Mouse (Mus musculus) ovary, adult 2 months (tissue): Measurements from ENCODE around the gene Lrrc10. TPM values are rescaled to one million over a fixed set of nuclear protein-coding genes. Genes with fewer than 3 reads are reported as not detected.

Experiments
- polyA plus RNA-seq: library from polyadenylated mRNA; depleted of rRNA; stranded (reverse); fragments of >200 nt; gene quantifications from 2 replicates; pipeline ENCODE4 v1.2.3, GENCODE M21; 2012; rRNA removed

The Lrrc10 gene
- not detected in 2 replicates for polyA plus RNA-seq

DNA sequence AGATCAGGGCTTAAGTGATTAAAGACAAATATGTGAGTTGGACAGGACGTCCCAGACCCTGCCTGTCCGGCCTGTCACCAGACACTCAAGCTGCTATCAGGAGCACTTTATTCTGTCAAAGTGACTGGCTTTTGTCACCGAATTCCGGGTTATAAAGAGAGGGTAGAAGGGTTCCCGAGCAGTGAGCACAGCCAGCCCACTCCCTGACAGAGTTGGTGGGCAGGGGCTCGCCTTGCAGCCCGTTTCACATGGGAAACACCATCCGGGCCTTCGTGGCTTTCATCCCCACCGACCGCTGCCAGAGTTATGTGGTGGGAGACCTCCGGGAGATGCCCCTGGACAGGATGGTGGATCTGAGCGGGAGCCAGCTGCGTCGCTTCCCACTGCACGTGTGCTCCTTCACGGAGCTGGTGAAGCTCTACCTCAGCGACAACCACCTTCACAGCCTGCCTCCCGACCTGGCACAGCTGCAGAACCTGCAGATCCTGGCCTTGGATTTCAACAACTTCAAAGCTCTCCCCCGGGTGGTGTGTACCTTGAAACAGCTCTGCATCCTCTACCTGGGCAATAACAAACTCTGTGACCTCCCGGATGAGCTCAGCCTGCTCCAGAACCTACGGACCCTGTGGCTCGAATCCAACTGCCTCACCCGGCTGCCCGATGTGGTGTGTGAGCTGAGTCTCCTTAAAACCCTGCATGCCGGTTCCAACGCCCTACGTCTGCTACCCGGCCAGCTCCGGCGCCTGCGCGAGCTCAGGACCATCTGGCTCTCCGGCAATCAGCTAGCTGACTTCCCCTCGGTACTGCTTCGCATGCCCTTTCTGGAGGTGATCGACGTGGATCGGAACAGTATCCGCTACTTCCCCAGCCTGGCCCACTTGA is at the start of gene Lrrc10:
TSS of gene Lrrc10 (plus strand) at position 167 of the 882 bp plus-strand sequence.

DNA sequence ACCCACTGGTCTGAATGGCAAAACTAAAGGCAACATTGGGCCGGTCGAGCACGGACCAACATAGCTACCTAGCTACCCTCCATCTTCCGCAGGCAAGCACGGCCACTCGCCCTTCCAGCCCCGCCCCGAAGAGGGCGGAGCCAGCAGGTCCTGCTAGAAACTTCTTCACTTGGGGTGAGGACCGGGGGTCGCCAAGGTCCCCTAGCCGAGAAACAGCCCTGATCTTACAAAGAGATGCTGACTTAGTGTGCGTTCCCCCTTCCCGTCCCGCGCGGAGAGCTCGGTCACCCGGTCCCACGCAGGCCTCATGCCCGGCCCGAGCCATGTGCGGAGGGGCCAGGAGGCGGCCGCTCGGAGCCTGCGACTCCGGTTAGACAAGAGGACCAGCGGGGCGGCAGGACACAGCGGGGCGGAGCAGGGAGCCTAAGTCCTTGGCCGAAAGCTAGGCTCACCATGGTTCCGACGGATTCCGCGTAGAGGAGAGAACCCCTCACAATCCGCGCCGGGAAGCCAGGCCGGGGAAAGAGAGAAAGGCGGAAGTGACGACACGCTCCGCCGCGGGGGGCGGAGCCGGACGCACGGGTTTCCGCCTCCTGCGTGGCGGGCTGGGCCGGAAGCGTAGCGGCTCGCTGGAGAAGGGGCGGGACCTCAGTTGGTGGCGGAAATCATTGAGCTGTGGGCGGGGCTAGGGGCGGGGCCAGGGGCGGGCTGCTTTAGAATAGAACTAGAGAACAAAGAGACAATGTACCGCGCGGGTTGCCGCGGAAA is 18.3 kb downstream of the Lrrc10 start, which contains the start of gene Cct2:
TSS of gene Cct2 (minus strand) at position 561 of the 768 bp plus-strand sequence.

Other genes with a start within 250 kb of the Lrrc10 start
- gene Myrfl, start 148.4 kb upstream of the Lrrc10 start, polyA plus RNA-seq: not detected in 2 replicates
- gene Rab3ip, start 94.6 kb upstream of the Lrrc10 start, polyA plus RNA-seq: 70.2 and 170 TPM in 2 replicates
- gene Gm10271, start 72.7 kb upstream of the Lrrc10 start, polyA plus RNA-seq: not detected in 2 replicates
- gene Best3, start 59.0 kb upstream of the Lrrc10 start, polyA plus RNA-seq: 0.09 TPM in 1 of 2 replicates, not detected in the other
- gene Cct2, start 18.5 kb downstream of the Lrrc10 start, polyA plus RNA-seq: 75.6 and 106 TPM in 2 replicates
- 15.6 and 17.2 TPM in 2 replicates for gene Frs2, start 103.2 kb downstream of the Lrrc10 start, polyA plus RNA-seq
- 25.7 and 26.1 TPM in 2 replicates for gene Yeats4, start 179.2 kb downstream of the Lrrc10 start, polyA plus RNA-seq
- gene 9530003J23Rik, start 193.4 kb downstream of the Lrrc10 start, polyA plus RNA-seq: not detected in 2 replicates
- gene Lyz2, start 237.0 kb downstream of the Lrrc10 start, polyA plus RNA-seq: 134 and 220 TPM in 2 replicates
- 1.5 and 3.1 TPM in 2 replicates for gene Lyz1, start 247.5 kb downstream of the Lrrc10 start, polyA plus RNA-seq